Mouse (Mus musculus): ENCODE data around the gene Rflnb. TPM values are rescaled to one million over a fixed set of nuclear protein-coding genes. Genes with fewer than 3 reads are reported as not detected.

The Rflnb gene
- polyA plus RNA-seq, 1 experiment, result not detected

- Histone ChIP-seq H3K4me1 (ENCODE audit: control insufficient read depth, insufficient read depth, low read length) (peaks cover 6% of the 10 kb centered on the region), H3K4me3 (ENCODE audit: insufficient read depth, low read length) (no peak overlapping the region), H3K27ac (ENCODE audit: insufficient read depth, low read depth, low read length) (no peak overlapping the region)
- TF ChIP-seq POLR2A (IDR thresholded peaks at IDR 0.05; ENCODE audit: borderline replicate concordance, low read depth, low read length) (no peak), CTCF (IDR thresholded peaks at IDR 0.05; ENCODE audit: low read depth, low read length) (no peak)
Measured at GRCm38 (mm10) chr11:75994357-75994756, 33.2 kb downstream of the Rflnb start.

DNA sequence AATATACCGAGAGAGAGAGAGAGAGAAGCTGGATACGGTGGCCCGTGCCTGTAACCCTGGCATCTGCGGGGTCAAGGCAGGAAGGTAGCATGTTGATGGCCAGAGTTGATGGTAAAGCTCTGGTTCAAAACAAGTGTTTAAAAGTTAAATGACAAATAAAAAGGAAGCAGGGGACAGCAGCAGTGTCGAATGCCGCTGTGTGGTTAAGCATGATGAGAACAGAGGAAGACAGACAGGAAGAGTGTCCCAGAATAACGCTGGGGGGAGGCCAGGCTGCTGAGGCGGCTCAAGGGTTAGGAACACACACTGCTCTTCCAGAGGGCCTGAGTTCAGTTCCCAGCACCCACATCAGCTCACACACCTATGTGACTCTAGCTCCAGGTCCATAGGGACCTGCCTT, 35.1 kb downstream of the Rflnb start:
- Histone ChIP-seq H3K27ac (ENCODE audit: insufficient read depth, low read depth, low read length) (no peak overlapping the region), H3K4me3 (ENCODE audit: insufficient read depth, low read length) (no peak overlapping the region), H3K4me1 (ENCODE audit: control insufficient read depth, insufficient read depth, low read length) (peaks cover 6% of the 10 kb centered on the region)
- no peak for TF ChIP-seq POLR2A (IDR thresholded peaks at IDR 0.05; ENCODE audit: borderline replicate concordance, low read depth, low read length)

- TF ChIP-seq POLR2A (IDR thresholded peaks at IDR 0.05; ENCODE audit: borderline replicate concordance, low read depth, low read length) (no peak), CTCF (IDR thresholded peaks at IDR 0.05; ENCODE audit: low read depth, low read length) (no peak)
- H3K27ac ChIP-seq (ENCODE audit: insufficient read depth, low read depth, low read length), result no peak overlapping the region
- no peak overlapping the region for H3K4me3 ChIP-seq (ENCODE audit: insufficient read depth, low read length)
- peaks cover 6% of the 10 kb centered on the region for H3K4me1 ChIP-seq (ENCODE audit: control insufficient read depth, insufficient read depth, low read length)
Measured at GRCm38 (mm10) chr11:75991911-75992310, 35.7 kb downstream of the Rflnb start.

- H3K4me1 ChIP-seq (ENCODE audit: control insufficient read depth, insufficient read depth, low read length), result peaks cover 6% of the 10 kb centered on the region
- TF ChIP-seq CTCF (IDR thresholded peaks at IDR 0.05; ENCODE audit: low read depth, low read length) (no peak), POLR2A (IDR thresholded peaks at IDR 0.05; ENCODE audit: borderline replicate concordance, low read depth, low read length) (no peak)
Measured at GRCm38 (mm10) chr11:75990965-75991835, 36.4 kb downstream of the Rflnb start.

DNA sequence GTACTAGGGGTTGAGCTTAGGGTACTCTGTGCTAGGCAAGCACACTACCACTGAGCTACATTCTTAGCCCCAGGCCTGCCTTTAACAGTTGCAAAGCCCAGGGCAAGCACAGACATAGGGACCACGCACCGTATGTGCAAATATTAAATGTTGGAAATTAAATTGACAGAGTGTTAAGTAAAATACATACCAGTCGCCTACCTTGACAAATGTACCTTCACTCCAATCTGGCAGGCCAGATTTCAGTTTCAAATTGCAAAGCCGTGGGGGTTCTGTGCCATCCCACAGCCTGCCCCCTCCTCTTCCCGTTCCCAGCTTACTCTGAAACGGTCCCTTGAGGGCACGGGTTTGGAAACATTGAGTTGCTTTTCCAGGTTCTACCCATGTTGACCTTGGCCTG, 41.6 kb downstream of the Rflnb start:
- Histone ChIP-seq H3K27ac (ENCODE audit: insufficient read depth, low read depth, low read length) (no peak overlapping the region), H3K4me1 (ENCODE audit: control insufficient read depth, insufficient read depth, low read length) (no peaks in the 10 kb centered on the region), H3K4me3 (ENCODE audit: insufficient read depth, low read length) (no peak overlapping the region)
- TF ChIP-seq CTCF (IDR thresholded peaks at IDR 0.05; ENCODE audit: low read depth, low read length) (no peak), POLR2A (IDR thresholded peaks at IDR 0.05; ENCODE audit: borderline replicate concordance, low read depth, low read length) (no peak)

More at GRCm38 (mm10) chr11:75990965-75991835, 36.4 kb downstream of the Rflnb start:
- Histone ChIP-seq H3K4me3 (ENCODE audit: insufficient read depth, low read length) (no peak overlapping the region), H3K27ac (ENCODE audit: insufficient read depth, low read depth, low read length) (no peak overlapping the region)

DNA sequence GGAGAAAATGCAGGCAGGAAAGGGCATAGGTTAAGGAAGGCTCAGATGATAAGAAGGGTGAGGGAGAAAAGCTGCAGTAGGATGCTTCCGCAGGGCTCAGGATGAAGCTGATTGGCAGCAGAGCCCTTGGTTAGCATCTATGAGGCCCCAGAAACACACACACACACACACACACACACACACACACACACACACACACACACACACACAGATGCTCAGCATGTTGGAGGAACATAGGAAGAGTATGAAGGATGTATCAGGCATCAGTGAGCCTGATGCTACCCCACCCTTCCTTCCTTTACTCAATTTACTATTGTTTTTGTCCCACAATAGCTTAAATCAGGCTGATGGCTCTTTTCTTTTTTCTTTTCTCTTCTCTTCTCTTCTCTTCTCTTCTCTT, 43.0 kb downstream of the Rflnb start:
- Histone ChIP-seq H3K27ac (ENCODE audit: insufficient read depth, low read depth, low read length) (no peak overlapping the region), H3K4me3 (ENCODE audit: insufficient read depth, low read length) (no peak overlapping the region), H3K4me1 (ENCODE audit: control insufficient read depth, insufficient read depth, low read length) (no peaks in the 10 kb centered on the region)
- TF ChIP-seq CTCF (IDR thresholded peaks at IDR 0.05; ENCODE audit: low read depth, low read length) (no peak), POLR2A (IDR thresholded peaks at IDR 0.05; ENCODE audit: borderline replicate concordance, low read depth, low read length) (no peak)

GRCm38 (mm10) chr11:75983194-75983593, 44.4 kb downstream of the Rflnb start:
- H3K4me1 ChIP-seq (ENCODE audit: control insufficient read depth, insufficient read depth, low read length), result no peaks in the 10 kb centered on the region
- no peak overlapping the region for H3K4me3 ChIP-seq (ENCODE audit: insufficient read depth, low read length)
- TF ChIP-seq CTCF (IDR thresholded peaks at IDR 0.05; ENCODE audit: low read depth, low read length) (no peak), POLR2A (IDR thresholded peaks at IDR 0.05; ENCODE audit: borderline replicate concordance, low read depth, low read length) (no peak)
- no peak overlapping the region for H3K27ac ChIP-seq (ENCODE audit: insufficient read depth, low read depth, low read length)

- no peak overlapping the region for H3K27ac ChIP-seq (ENCODE audit: insufficient read depth, low read depth, low read length)
- no peak overlapping the region for H3K4me3 ChIP-seq (ENCODE audit: insufficient read depth, low read length)
- H3K4me1 ChIP-seq (ENCODE audit: control insufficient read depth, insufficient read depth, low read length), result peaks cover 2% of the 10 kb centered on the region; the same call in 1 of the 2 replicates
- no peak for TF ChIP-seq CTCF (IDR thresholded peaks at IDR 0.05; ENCODE audit: low read depth, low read length)
- no peak for TF ChIP-seq POLR2A (IDR thresholded peaks at IDR 0.05; ENCODE audit: borderline replicate concordance, low read depth, low read length)
Measured at GRCm38 (mm10) chr11:75980413-75980812, 47.2 kb downstream of the Rflnb start.

DNA sequence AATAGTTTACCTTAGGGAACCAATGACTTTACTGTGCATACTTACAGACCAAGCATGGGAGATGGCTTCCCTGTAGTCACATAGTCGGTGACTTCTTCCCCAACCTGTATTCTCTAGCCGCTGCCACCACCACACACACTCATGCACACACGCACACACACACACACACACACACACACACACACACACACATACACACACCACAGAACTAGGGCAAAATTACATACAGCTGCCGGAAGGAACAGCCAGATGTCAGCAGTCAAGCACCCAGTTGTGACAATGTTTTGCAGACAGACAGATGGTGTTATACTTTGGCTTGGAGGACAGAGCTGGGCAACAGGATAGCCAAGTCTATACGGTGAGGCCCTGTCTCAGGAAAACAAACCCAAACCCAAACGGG, 49.5 kb downstream of the Rflnb start:
- Histone ChIP-seq H3K4me1 (ENCODE audit: control insufficient read depth, insufficient read depth, low read length) (peaks cover 2% of the 10 kb centered on the region; the same call in 1 of the 2 replicates), H3K27ac (ENCODE audit: insufficient read depth, low read depth, low read length) (no peak overlapping the region), H3K4me3 (ENCODE audit: insufficient read depth, low read length) (no peak overlapping the region)
- TF ChIP-seq POLR2A (IDR thresholded peaks at IDR 0.05; ENCODE audit: borderline replicate concordance, low read depth, low read length) (no peak), CTCF (IDR thresholded peaks at IDR 0.05; ENCODE audit: low read depth, low read length) (no peak)

DNA sequence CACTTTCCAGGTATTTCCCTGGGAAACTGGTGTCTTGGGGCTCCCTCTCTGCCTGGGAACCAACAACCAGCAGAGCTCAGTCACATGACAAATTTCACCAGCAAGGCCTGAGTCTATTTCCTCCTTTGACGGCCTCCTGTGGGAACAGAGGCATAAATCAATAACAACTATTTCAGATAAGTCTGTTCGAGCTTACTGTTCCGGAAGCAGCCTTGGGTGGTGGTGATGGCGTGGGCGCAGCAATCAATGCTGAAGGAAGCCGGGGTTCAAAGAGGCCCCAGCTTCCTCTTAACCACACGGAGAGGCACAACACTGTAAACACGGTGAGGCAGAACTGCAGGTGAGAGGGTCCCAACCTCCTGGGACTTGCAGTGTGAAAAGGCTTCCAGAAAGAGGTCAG, 50.8 kb downstream of the Rflnb start:
- peaks cover 2% of the 10 kb centered on the region; the same call in 1 of the 2 replicates for H3K4me1 ChIP-seq (ENCODE audit: control insufficient read depth, insufficient read depth, low read length)
- TF ChIP-seq CTCF (IDR thresholded peaks at IDR 0.05; ENCODE audit: low read depth, low read length) (no peak), POLR2A (IDR thresholded peaks at IDR 0.05; ENCODE audit: borderline replicate concordance, low read depth, low read length) (no peak)
- no peak overlapping the region for H3K27ac ChIP-seq (ENCODE audit: insufficient read depth, low read depth, low read length)
- no peak overlapping the region for H3K4me3 ChIP-seq (ENCODE audit: insufficient read depth, low read length)

Data from bone marrow macrophage, adult 2 months (primary cell).